Mouse (Mus musculus) ES-Bruce4 (cell line): ENCODE measurements around the gene Scn4a. TPM values are rescaled to one million over a fixed set of nuclear protein-coding genes. Genes with fewer than 3 reads are reported as not detected.

Experiments
- H3K27ac ChIP-seq: 2 replicates; pipeline ENCODE4 v1.5.1; 2012; ENCODE audit warnings: low read length, inconsistent platforms; ENCODE audit not compliant: insufficient read depth
- H3K27me3 ChIP-seq: 2 replicates; pipeline ENCODE4 v1.6.1; 2012; ENCODE audit warnings: mild to moderate bottlenecking, low read length, inconsistent platforms; ENCODE audit not compliant: control insufficient read depth, poor library complexity, insufficient read depth, severe bottlenecking
- H3K36me3 ChIP-seq: 2 replicates; pipeline ENCODE4 v1.6.1; 2012; ENCODE audit warnings: inconsistent platforms, mild to moderate bottlenecking, low read length, moderate library complexity; ENCODE audit not compliant: control insufficient read depth, poor library complexity, insufficient read depth, severe bottlenecking
- H3K4me1 ChIP-seq: one replicate; pipeline ENCODE4 v1.8.1; 2011; ENCODE audit warnings: low read length; ENCODE audit not compliant: control insufficient read depth, insufficient read depth
- H3K4me3 ChIP-seq: 2 replicates; pipeline ENCODE4 v1.5.1; 2011; ENCODE audit warnings: low read depth, mild to moderate bottlenecking, low read length
- H3K9ac ChIP-seq: 2 replicates; pipeline ENCODE4 v1.6.1; 2012; ENCODE audit warnings: low read depth, mild to moderate bottlenecking, inconsistent platforms; ENCODE audit not compliant: poor library complexity, severe bottlenecking
- H3K9me3 ChIP-seq: replicated peaks from 2 replicates; pipeline ENCODE4 v1.6.1; 2012; ENCODE audit warnings: mild to moderate bottlenecking, low read length, inconsistent platforms; ENCODE audit not compliant: control insufficient read depth, poor library complexity, insufficient read depth, severe bottlenecking
- CTCF ChIP-seq: IDR thresholded peaks from one replicate; pipeline ENCODE4 v1.8.1; 2011; ENCODE audit warnings: low read depth, low read length
- EP300 ChIP-seq: IDR thresholded peaks from 2 replicates; pipeline ENCODE4 v1.6.1; 2011; ENCODE audit warnings: low read depth, low read length; ENCODE audit not compliant: insufficient read depth
- POLR2A ChIP-seq: IDR thresholded peaks from one replicate; pipeline ENCODE4 v1.8.1; 2011; ENCODE audit warnings: low read length; ENCODE audit not compliant: insufficient read depth
- polyA plus RNA-seq: library from polyadenylated mRNA; stranded (reverse); fragments of >200 nt; gene quantifications from 2 replicates; pipeline ENCODE4 v1.2.4, GENCODE M21; 2011; ENCODE audit warnings: low read depth; ENCODE audit not compliant: missing spikeins, insufficient read depth, insufficient read length

The Scn4a gene
- polyA plus RNA-seq, 1 experiment: not detected

DNA sequence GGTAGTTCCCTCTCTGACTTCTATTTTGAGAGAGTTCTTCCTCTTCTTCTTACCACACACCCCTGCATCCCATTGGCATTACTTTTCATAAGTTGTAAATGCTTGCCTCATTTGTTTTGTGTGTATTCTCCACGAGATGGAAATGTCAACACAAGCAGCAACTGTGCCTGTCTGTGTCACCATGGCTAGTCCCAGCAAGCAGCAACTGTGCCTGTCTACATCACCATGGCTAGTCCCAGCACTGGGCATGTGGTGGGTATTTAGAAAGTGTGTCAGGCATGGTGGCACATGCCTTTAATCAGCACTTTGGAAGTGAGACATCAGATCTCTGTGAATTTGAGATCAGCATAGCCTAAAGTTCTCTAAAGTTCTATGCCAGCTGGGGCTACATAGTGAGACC is 1.1 kb upstream of the Scn4a start:
- no peaks in the 10 kb centered on the region for H3K9me3 ChIP-seq
- no peak overlapping the region for H3K27ac ChIP-seq
- H3K4me3 ChIP-seq: no peak overlapping the region
- H3K9ac ChIP-seq: no peak overlapping the region
- TF ChIP-seq CTCF: no peak
- TF ChIP-seq EP300: no peak
- H3K4me1 ChIP-seq: no peaks in the 10 kb centered on the region
- H3K27me3 ChIP-seq: no peaks in the 10 kb centered on the region
- H3K36me3 ChIP-seq: no peaks in the 10 kb centered on the region

- Histone ChIP-seq H3K9me3 (no peaks in the 10 kb centered on the region), H3K4me3 (no peak overlapping the region), H3K36me3 (no peaks in the 10 kb centered on the region), H3K27ac (no peak overlapping the region), H3K27me3 (no peaks in the 10 kb centered on the region), H3K4me1 (no peaks in the 10 kb centered on the region), H3K9ac (no peak overlapping the region)
- TF ChIP-seq CTCF (no peak), POLR2A (no peak), EP300 (no peak)
These were observed 1.1 kb downstream of the Scn4a start for GRCm38 (mm10) chr11:106351941-106352340.

- Histone ChIP-seq H3K4me3 (no peak overlapping the region), H3K36me3 (no peaks in the 10 kb centered on the region), H3K27me3 (no peaks in the 10 kb centered on the region), H3K4me1 (no peaks in the 10 kb centered on the region), H3K27ac (no peak overlapping the region), H3K9me3 (no peaks in the 10 kb centered on the region), H3K9ac (no peak overlapping the region)
- no peak for TF ChIP-seq POLR2A
- TF ChIP-seq CTCF: no peak
- TF ChIP-seq EP300: no peak
These were observed 1.8 kb downstream of the Scn4a start for GRCm38 (mm10) chr11:106351253-106351652.

- H3K9ac ChIP-seq: no peak overlapping the region
- H3K4me3 ChIP-seq: no peak overlapping the region
- H3K27ac ChIP-seq: no peak overlapping the region
- no peaks in the 10 kb centered on the region for H3K27me3 ChIP-seq
- TF ChIP-seq CTCF: no peak
- H3K4me1 ChIP-seq: no peaks in the 10 kb centered on the region
- H3K36me3 ChIP-seq: no peaks in the 10 kb centered on the region
- H3K9me3 ChIP-seq: no peaks in the 10 kb centered on the region
These were observed 2.2 kb downstream of the Scn4a start for GRCm38 (mm10) chr11:106350853-106351252.

- no peaks in the 10 kb centered on the region for H3K36me3 ChIP-seq
- TF ChIP-seq CTCF (no peak), EP300 (no peak), POLR2A (no peak)
- no peak overlapping the region for H3K27ac ChIP-seq
- H3K27me3 ChIP-seq: no peaks in the 10 kb centered on the region
- H3K9me3 ChIP-seq: no peaks in the 10 kb centered on the region
- H3K4me1 ChIP-seq: no peaks in the 10 kb centered on the region
- H3K4me3 ChIP-seq: no peak overlapping the region
- no peak overlapping the region for H3K9ac ChIP-seq
These were observed 3.3 kb downstream of the Scn4a start for GRCm38 (mm10) chr11:106349772-106350171.

- no peaks in the 10 kb centered on the region for H3K27me3 ChIP-seq
These were observed 8.2 kb downstream of the Scn4a start for GRCm38 (mm10) chr11:106344910-106345309.

More at GRCm38 (mm10) chr11:106344910-106345309, 8.2 kb downstream of the Scn4a start:
- Histone ChIP-seq H3K27ac (no peak overlapping the region), H3K9me3 (no peaks in the 10 kb centered on the region), H3K9ac (no peak overlapping the region), H3K4me3 (no peak overlapping the region), H3K4me1 (no peaks in the 10 kb centered on the region), H3K36me3 (no peaks in the 10 kb centered on the region)
- no peak for TF ChIP-seq EP300
- no peak for TF ChIP-seq POLR2A
- TF ChIP-seq CTCF: no peak
